Mouse (Mus musculus): ENCODE data around the gene Npepl1. TPM values are rescaled to one million over a fixed set of nuclear protein-coding genes. Genes with fewer than 3 reads are reported as not detected.

Npepl1 gene
- total RNA-seq, 2 experiments from 2014 or later = 59.7 to 70.6 TPM

Other genes starting within 250 kb of the Npepl1 start
- gene Stx16, start 34.0 kb upstream of the Npepl1 start, total RNA-seq (2021) = 10 to 100 TPM; 17.5 to 17.8 TPM
- gene Gnas, start 174.0 kb downstream of the Npepl1 start, total RNA-seq (2021) = 1,000 to 10,000 TPM; 1,262 to 1,407 TPM
- 1 to 10 TPM; 2.4 to 3.0 TPM for gene Gm20721, start 236.4 kb downstream of the Npepl1 start, total RNA-seq (2021)

All from gastrocnemius, postnatal 36 days (tissue).